Comparison of ENCODE assay signal across 8 mouse cellular contexts in genomic region chr7:118277335-118277910, GRCm38 (mm10). TPM values are rescaled to one million over a fixed set of nuclear protein-coding genes. Genes with fewer than 3 reads are reported as not detected.
A peak's percentile ranks its signal among the peaks of the same experiment; 100 is the strongest.
DNase-seq lines count a peak whose midpoint lies in the region; ATAC-seq lines count a peak whose summit lies in the region.

No protein-coding gene starts in this region.

- no peak overlapping the region for H3K27ac ChIP-seq in heart, embryonic 12.5 days (ENCODE audit: poor library complexity, severe bottlenecking)
- no peak overlapping the region for H3K27ac ChIP-seq in embryonic facial prominence, embryonic 14.5 days (replicated peaks; ENCODE audit: low read depth, low read length)
- H3K27ac ChIP-seq in kidney, embryonic 16.5 days (ENCODE audit: low read length): no peak overlapping the region

- peak; percentile 71 to 83 for DNase-seq in heart, adult 18-20 months
- peak; percentile 59 for DNase-seq in embryonic facial prominence, embryonic 14.5 days (ENCODE audit: low spot score)
- peak; percentile 64 to 69 for DNase-seq in natural killer cell, adult 2 months (ENCODE audit: low spot score in 2 of 2)
- no peak for DNase-seq in cerebellum, adult 8-10 months
- DNase-seq in cerebellum, postnatal 25 days: no peak

- ATAC-seq in heart, embryonic 12.5 days (ENCODE audit: insufficient number of reproducible peaks, low FRiP score): no peak
- peak; percentile 84 for ATAC-seq in CD4-positive, CD25-positive, alpha-beta regulatory T cell, adult 4 months
- peak; percentile 75 for ATAC-seq in embryonic facial prominence, embryonic 14.5 days (ENCODE audit: low read depth)
- ATAC-seq in kidney, embryonic 16.5 days (ENCODE audit: low FRiP score, low TSS enrichment): peak; percentile 69; the same call in 1 of the 2 replicates

- 81% methylated on average over 11 of the region's 11 CpGs for WGBS in heart, embryonic 12.5 days
- WGBS in embryonic facial prominence, embryonic 14.5 days: 56% methylated on average over 11 of the region's 11 CpGs
- 40% methylated on average over 11 of the region's 11 CpGs for WGBS in kidney, embryonic 16.5 days

- H3K9me3 ChIP-seq in heart, embryonic 12.5 days (replicated peaks): no peaks in the 10 kb centered on the region
- no peaks in the 10 kb centered on the region for H3K9me3 ChIP-seq in embryonic facial prominence, embryonic 14.5 days (ENCODE audit: control insufficient read depth, low read length)
- H3K9me3 ChIP-seq in kidney, embryonic 16.5 days (ENCODE audit: low read length): no peaks in the 10 kb centered on the region

- no peak overlapping the region for H3K9ac ChIP-seq in heart, embryonic 12.5 days
- no peak overlapping the region; the same call in 1 of the 2 replicates for H3K9ac ChIP-seq in embryonic facial prominence, embryonic 14.5 days (ENCODE audit: low read depth, low read length)
- no peak overlapping the region for H3K9ac ChIP-seq in kidney, embryonic 16.5 days (replicated peaks; ENCODE audit: low read length)

- H3K4me2 ChIP-seq in heart, embryonic 12.5 days: no peak overlapping the region
- peak overlapping the region; percentile 33 for H3K4me2 ChIP-seq in embryonic facial prominence, embryonic 14.5 days (ENCODE audit: low read depth, low read length)
- H3K4me2 ChIP-seq in kidney, embryonic 16.5 days (replicated peaks; ENCODE audit: low read depth, low read length): peak overlapping the region; percentile 35

- H3K4me1 ChIP-seq in heart, embryonic 12.5 days (replicated peaks): peaks cover 4% of the 10 kb centered on the region; the same call in 1 of the 2 replicates
- H3K4me1 ChIP-seq in embryonic facial prominence, embryonic 14.5 days (ENCODE audit: control insufficient read depth, insufficient read depth, low read length): no peaks in the 10 kb centered on the region
- H3K4me1 ChIP-seq in kidney, embryonic 16.5 days (ENCODE audit: insufficient read depth, low read length): no peaks in the 10 kb centered on the region

- no peaks in the 10 kb centered on the region for H3K27me3 ChIP-seq in heart, embryonic 12.5 days (replicated peaks)
- no peaks in the 10 kb centered on the region for H3K27me3 ChIP-seq in embryonic facial prominence, embryonic 14.5 days (replicated peaks; ENCODE audit: control insufficient read depth, insufficient read depth, low read length)
- no peaks in the 10 kb centered on the region for H3K27me3 ChIP-seq in kidney, embryonic 16.5 days (ENCODE audit: insufficient read depth, low read length)

- H3K36me3 ChIP-seq in heart, embryonic 12.5 days: no peaks in the 10 kb centered on the region
- no peaks in the 10 kb centered on the region for H3K36me3 ChIP-seq in embryonic facial prominence, embryonic 14.5 days (ENCODE audit: control insufficient read depth, insufficient read depth, low read length)
- H3K36me3 ChIP-seq in kidney, embryonic 16.5 days (ENCODE audit: insufficient read depth, low read length): no peaks in the 10 kb centered on the region

- no peak overlapping the region for H3K4me3 ChIP-seq in heart, embryonic 12.5 days
- no peak overlapping the region for H3K4me3 ChIP-seq in embryonic facial prominence, embryonic 14.5 days (ENCODE audit: low read depth, low read length)
- H3K4me3 ChIP-seq in kidney, embryonic 16.5 days (ENCODE audit: low read length): peak overlapping the region; percentile 19

RNA-seq across cellular contexts. Expression of gene Smg1, which starts 34.0 kb away (rescaled TPM):
- 10 to 100 TPM; 33.4 to 39.3 TPM for total RNA-seq in heart, adult 18-20 months (2021)
- polyA plus RNA-seq in heart, embryonic 12.5 days (2016; fragmentation: Nextera tagmentation; extraction: Ambion mirVana): 15.0 and 15.6 TPM in 2 replicates
- 10 to 100 TPM; 30.2 to 44.0 TPM for polyA plus RNA-seq in CD4-positive, CD25-positive, alpha-beta regulatory T cell, adult 4 months (2017; shearing (Covaris generic))
- polyA plus RNA-seq in embryonic facial prominence, embryonic 14.5 days (2014; fragmentation: Nextera tagmentation; extraction: Ambion mirVana): 20.0 and 20.7 TPM in 2 replicates
- polyA plus RNA-seq in kidney, embryonic 16.5 days (2015; fragmentation: Nextera tagmentation; extraction: Ambion mirVana): 11.7 and 15.2 TPM in 2 replicates

Comparison
In these comparisons a context has a peak if more than half of its experiments do, and no peak if none do; other contexts are left out.
1. DNase-seq: peak in heart, adult 18-20 months (2 of 2), embryonic facial prominence, embryonic 14.5 days (single experiment) and natural killer cell, adult 2 months (2 of 2); none in cerebellum, adult 8-10 months (single experiment) and cerebellum, postnatal 25 days (0 of 2).